Mouse (Mus musculus): ENCODE measurements around the gene Gm20388. TPM values are rescaled to one million over a fixed set of nuclear protein-coding genes. Genes with fewer than 3 reads are reported as not detected.

Gm20388 gene
- total and polyA plus RNA-seq, 2 experiments from 2014 or later, result 17.3 TPM; not detected in 1

- peaks cover 59% of the 10 kb centered on the region for H3K36me3 ChIP-seq (replicated peaks; ENCODE audit: control insufficient read depth, insufficient read depth, low read length)
Observed at GRCm38 (mm10) chr8:122469407-122469806, 2558.8 kb downstream of the Gm20388 start.

GRCm38 (mm10) chr8:122469965-122470364 is 2559.3 kb downstream of the Gm20388 start:
- no peak for DNase-seq (ENCODE audit: low spot score)
- Histone ChIP-seq H3K36me3 (replicated peaks; ENCODE audit: control insufficient read depth, insufficient read depth, low read length) (peaks cover 59% of the 10 kb centered on the region), H3K4me3 (ENCODE audit: low read depth, low read length) (peak overlapping the region; percentile 13; the same call in 1 of the 2 replicates), H3K9ac (replicated peaks; ENCODE audit: low read depth, low read length) (no peak overlapping the region), H3K4me2 (ENCODE audit: low read depth, low read length) (peak overlapping the region; percentile 3; the same call in 1 of the 2 replicates), H3K27me3 (ENCODE audit: control insufficient read depth, insufficient read depth, low read length) (no peaks in the 10 kb centered on the region), H3K9me3 (replicated peaks; ENCODE audit: control insufficient read depth, low read length) (no peaks in the 10 kb centered on the region), H3K27ac (ENCODE audit: low read depth) (peak overlapping the region; percentile 13; the same call in 1 of the 2 replicates), H3K4me1 (ENCODE audit: control insufficient read depth, insufficient read depth) (peaks cover 5% of the 10 kb centered on the region; the same call in 1 of the 2 replicates)
- WGBS, result 84% methylated on average over 10 of the region's 10 CpGs
- no peak for TF ChIP-seq EP300 (IDR thresholded peaks at IDR 0.05; ENCODE audit: low read depth)
- no peak for TF ChIP-seq CTCF (IDR thresholded peaks at IDR 0.05; ENCODE audit: low read depth)
- ATAC-seq (ENCODE audit: insufficient read depth, low read depth), result no peak

More at GRCm38 (mm10) chr8:122469407-122469806, 2558.8 kb downstream of the Gm20388 start:
- no peaks in the 10 kb centered on the region for H3K9me3 ChIP-seq (replicated peaks; ENCODE audit: control insufficient read depth, low read length)
- TF ChIP-seq EP300 (IDR thresholded peaks at IDR 0.05; ENCODE audit: low read depth) (no peak), CTCF (IDR thresholded peaks at IDR 0.05; ENCODE audit: low read depth) (no peak)
- no peak overlapping the region for H3K4me3 ChIP-seq (ENCODE audit: low read depth, low read length)
- DNase-seq (ENCODE audit: low spot score) (no peak), ATAC-seq (ENCODE audit: insufficient read depth, low read depth) (no peak)
- no peak overlapping the region; the same call in 1 of the 2 replicates for H3K27ac ChIP-seq (ENCODE audit: low read depth)
- no peak overlapping the region for H3K4me2 ChIP-seq (ENCODE audit: low read depth, low read length)
- no peak overlapping the region for H3K9ac ChIP-seq (replicated peaks; ENCODE audit: low read depth, low read length)
- H3K27me3 ChIP-seq (ENCODE audit: control insufficient read depth, insufficient read depth, low read length), result no peaks in the 10 kb centered on the region
- WGBS, result 72% methylated on average over 6 of the region's 6 CpGs
- H3K4me1 ChIP-seq (ENCODE audit: control insufficient read depth, insufficient read depth), result no peaks in the 10 kb centered on the region; the same call in 1 of the 2 replicates

GRCm38 (mm10) chr8:122470691-122471090 is 2560.1 kb downstream of the Gm20388 start:
- no peak for ATAC-seq (ENCODE audit: insufficient read depth, low read depth)
- H3K9me3 ChIP-seq (replicated peaks; ENCODE audit: control insufficient read depth, low read length), result no peaks in the 10 kb centered on the region
- H3K9ac ChIP-seq (replicated peaks; ENCODE audit: low read depth, low read length), result no peak overlapping the region
- H3K4me2 ChIP-seq (ENCODE audit: low read depth, low read length), result peak overlapping the region; percentile 3; the same call in 1 of the 2 replicates
- H3K4me3 ChIP-seq (ENCODE audit: low read depth, low read length), result peak overlapping the region; percentile 13; the same call in 1 of the 2 replicates
- H3K27me3 ChIP-seq (ENCODE audit: control insufficient read depth, insufficient read depth, low read length), result no peaks in the 10 kb centered on the region
- H3K4me1 ChIP-seq (ENCODE audit: control insufficient read depth, insufficient read depth), result peaks cover 6% of the 10 kb centered on the region; the same call in 1 of the 2 replicates
- no peak for DNase-seq (ENCODE audit: low spot score)
- peak overlapping the region; percentile 13; the same call in 1 of the 2 replicates for H3K27ac ChIP-seq (ENCODE audit: low read depth)
- WGBS, result 84% methylated on average over 5 of the region's 5 CpGs
- TF ChIP-seq EP300 (IDR thresholded peaks at IDR 0.05; ENCODE audit: low read depth) (no peak), CTCF (IDR thresholded peaks at IDR 0.05; ENCODE audit: low read depth) (no peak)
- peaks cover 54% of the 10 kb centered on the region for H3K36me3 ChIP-seq (replicated peaks; ENCODE audit: control insufficient read depth, insufficient read depth, low read length)

- peak overlapping the region; percentile 92; the same call in 1 of the 2 replicates for H3K4me3 ChIP-seq (ENCODE audit: low read depth, low read length)
- peak overlapping the region; percentile 81; the same call in 1 of the 2 replicates for H3K4me2 ChIP-seq (ENCODE audit: low read depth, low read length)
- peaks cover 40% of the 10 kb centered on the region for H3K36me3 ChIP-seq (replicated peaks; ENCODE audit: control insufficient read depth, insufficient read depth, low read length)
- TF ChIP-seq EP300 (IDR thresholded peaks at IDR 0.05; ENCODE audit: low read depth) (no peak), CTCF (IDR thresholded peaks at IDR 0.05; ENCODE audit: low read depth) (no peak)
- H3K9me3 ChIP-seq (replicated peaks; ENCODE audit: control insufficient read depth, low read length), result no peaks in the 10 kb centered on the region
- peaks cover 11% of the 10 kb centered on the region; the same call in 1 of the 2 replicates for H3K4me1 ChIP-seq (ENCODE audit: control insufficient read depth, insufficient read depth)
- DNase-seq (ENCODE audit: low spot score) (no peak), ATAC-seq (ENCODE audit: insufficient read depth, low read depth) (no peak)
- no peaks in the 10 kb centered on the region for H3K27me3 ChIP-seq (ENCODE audit: control insufficient read depth, insufficient read depth, low read length)
- 83% methylated on average over 8 of the region's 8 CpGs for WGBS
- no peak overlapping the region for H3K9ac ChIP-seq (replicated peaks; ENCODE audit: low read depth, low read length)
- peak overlapping the region; percentile 11; the same call in 1 of the 2 replicates for H3K27ac ChIP-seq (ENCODE audit: low read depth)
Observed at GRCm38 (mm10) chr8:122473911-122474421, 2563.3 kb downstream of the Gm20388 start.

GRCm38 (mm10) chr8:122474951-122475560 is 2564.4 kb downstream of the Gm20388 start:
- peak; percentile 69 for DNase-seq (ENCODE audit: low spot score)
- peak; percentile 34 for ATAC-seq (ENCODE audit: insufficient read depth, low read depth)
- H3K9ac ChIP-seq (replicated peaks; ENCODE audit: low read depth, low read length), result peak overlapping the region; percentile 86
- H3K27me3 ChIP-seq (ENCODE audit: control insufficient read depth, insufficient read depth, low read length), result no peaks in the 10 kb centered on the region
- peaks cover 11% of the 10 kb centered on the region; the same call in 1 of the 2 replicates for H3K4me1 ChIP-seq (ENCODE audit: control insufficient read depth, insufficient read depth)
- H3K36me3 ChIP-seq (replicated peaks; ENCODE audit: control insufficient read depth, insufficient read depth, low read length), result peaks cover 40% of the 10 kb centered on the region
- H3K27ac ChIP-seq (ENCODE audit: low read depth), result peak overlapping the region; percentile 87
- peak overlapping the region; percentile 92 for H3K4me3 ChIP-seq (ENCODE audit: low read depth, low read length)
- no peak for TF ChIP-seq CTCF (IDR thresholded peaks at IDR 0.05; ENCODE audit: low read depth)
- no peak for TF ChIP-seq EP300 (IDR thresholded peaks at IDR 0.05; ENCODE audit: low read depth)
- peak overlapping the region; percentile 81 for H3K4me2 ChIP-seq (ENCODE audit: low read depth, low read length)
- WGBS, result under 1% methylated on average over 16 of the region's 16 CpGs
- no peaks in the 10 kb centered on the region for H3K9me3 ChIP-seq (replicated peaks; ENCODE audit: control insufficient read depth, low read length)
